Mouse (Mus musculus) thymus, postnatal 25 days (tissue): ENCODE measurements around the gene Sergef.
A peak's percentile ranks its signal among the peaks of the same experiment; 100 is the strongest.

Experiments
- DNase-seq: peaks from one replicate; pipeline ENCODE4 v3.0.0; 2022

The Sergef gene

DNA sequence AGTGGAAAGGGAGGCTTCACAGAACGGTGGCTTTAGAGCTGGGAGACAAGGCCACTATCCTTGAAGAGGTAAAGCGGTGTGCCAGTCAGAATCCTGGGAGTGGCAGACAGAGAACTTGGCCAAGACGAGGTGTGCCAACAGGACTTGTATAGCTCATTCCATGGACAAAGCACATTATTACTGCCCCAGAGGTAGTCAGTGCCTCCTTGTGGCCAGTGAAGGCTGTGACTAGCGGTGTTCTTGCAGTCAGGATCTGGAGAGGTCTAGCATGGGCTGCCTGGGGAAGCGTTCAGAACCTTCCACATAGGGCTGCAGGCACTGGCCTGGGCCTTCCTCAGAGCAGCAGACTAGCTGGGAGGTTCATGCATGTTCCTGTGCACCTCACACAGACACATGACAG lies 203.8 kb downstream of the Sergef start:
- no peak for DNase-seq

DNA sequence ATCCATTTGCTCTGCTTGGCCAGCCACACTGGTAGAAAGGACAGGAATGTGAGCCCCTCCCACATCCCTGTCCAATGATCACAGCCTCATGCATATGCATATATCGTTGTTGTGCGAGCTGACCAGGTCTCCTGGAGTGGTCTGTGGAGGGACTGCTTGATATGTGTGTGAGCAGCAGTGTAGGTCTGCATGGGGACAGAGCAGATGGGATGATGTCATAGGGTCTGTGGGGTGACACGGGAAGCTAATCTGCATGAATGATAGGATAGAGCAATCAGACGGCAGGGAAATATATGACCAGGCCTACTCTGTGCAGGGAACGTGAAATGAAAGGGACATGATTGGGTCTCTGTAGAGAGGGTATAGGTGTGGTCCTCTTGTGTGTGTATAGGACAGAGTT lies 205.7 kb downstream of the Sergef start:
- DNase-seq: no peak

DNA sequence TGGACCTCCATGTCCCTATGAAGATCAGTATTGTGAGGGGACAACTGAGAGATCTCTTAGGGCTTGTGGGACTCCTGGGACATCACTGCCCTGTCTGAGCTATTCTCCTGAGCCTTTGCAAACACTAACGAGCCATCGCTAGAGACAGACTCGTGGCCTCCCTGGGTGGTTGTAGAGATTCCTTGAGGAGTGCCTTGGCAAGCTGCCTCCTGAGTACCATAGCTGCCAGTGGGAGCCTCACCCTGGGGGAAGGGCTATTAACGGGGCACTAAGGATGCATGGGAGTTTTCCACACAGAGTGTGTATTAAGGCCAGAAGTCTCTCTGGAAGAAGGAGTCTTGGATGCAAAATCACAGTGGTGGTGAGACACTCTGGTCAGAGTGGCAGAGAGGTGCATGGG lies 214.6 kb downstream of the Sergef start:
- DNase-seq: no peak

DNA sequence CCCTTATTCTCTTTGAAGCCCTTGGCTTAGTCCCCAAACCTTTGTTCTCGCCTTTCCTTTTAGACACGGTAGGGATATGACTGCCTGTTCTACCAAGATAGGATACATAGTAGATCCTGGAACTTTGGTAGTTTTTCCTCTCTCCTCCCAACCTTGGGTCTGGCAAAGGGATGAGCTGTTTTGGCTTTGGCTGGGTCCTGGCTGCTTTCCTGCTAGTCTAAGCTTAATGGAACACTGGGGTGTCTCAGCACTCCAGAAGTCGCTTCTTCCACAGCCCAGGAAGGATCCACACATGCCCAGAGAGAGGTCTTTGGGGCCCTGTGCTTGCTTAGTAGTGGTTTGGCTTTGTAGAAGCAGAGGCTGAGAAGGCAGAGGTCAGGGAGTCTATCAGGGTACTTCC lies 215.7 kb downstream of the Sergef start:
- DNase-seq: no peak

DNA sequence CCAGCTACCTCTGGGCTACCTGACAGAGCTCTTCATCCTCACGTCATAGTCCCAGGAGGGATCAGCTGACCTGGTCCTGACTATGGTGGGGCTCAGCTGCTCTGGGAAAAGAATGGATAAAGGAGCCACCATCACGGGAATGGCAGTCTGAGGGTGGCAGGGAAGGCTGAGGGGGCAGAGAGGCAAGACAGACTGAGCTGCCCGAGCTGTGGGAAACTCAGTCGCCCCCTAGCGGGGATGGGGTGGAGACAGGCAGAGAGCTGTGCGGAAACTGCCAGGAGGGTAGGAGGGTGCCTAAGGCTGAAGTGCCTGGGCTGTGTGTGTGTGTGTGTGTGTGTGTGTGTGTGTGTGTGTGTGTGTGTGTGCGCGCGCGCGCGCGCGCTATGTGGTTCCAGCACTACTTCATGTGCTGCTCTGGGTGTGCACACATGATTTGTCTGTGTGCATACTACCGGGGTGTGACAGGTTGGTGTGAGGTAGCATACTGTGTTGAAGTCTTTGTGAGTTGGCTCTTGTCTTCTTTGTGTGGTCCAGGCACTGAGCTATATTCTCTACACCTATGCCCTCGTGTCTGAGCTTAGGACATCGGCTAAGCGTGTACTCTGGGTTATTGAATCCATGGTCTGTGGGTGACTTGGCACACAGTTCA lies 216.7 kb downstream of the Sergef start:
- DNase-seq: peak; percentile 70

DNA sequence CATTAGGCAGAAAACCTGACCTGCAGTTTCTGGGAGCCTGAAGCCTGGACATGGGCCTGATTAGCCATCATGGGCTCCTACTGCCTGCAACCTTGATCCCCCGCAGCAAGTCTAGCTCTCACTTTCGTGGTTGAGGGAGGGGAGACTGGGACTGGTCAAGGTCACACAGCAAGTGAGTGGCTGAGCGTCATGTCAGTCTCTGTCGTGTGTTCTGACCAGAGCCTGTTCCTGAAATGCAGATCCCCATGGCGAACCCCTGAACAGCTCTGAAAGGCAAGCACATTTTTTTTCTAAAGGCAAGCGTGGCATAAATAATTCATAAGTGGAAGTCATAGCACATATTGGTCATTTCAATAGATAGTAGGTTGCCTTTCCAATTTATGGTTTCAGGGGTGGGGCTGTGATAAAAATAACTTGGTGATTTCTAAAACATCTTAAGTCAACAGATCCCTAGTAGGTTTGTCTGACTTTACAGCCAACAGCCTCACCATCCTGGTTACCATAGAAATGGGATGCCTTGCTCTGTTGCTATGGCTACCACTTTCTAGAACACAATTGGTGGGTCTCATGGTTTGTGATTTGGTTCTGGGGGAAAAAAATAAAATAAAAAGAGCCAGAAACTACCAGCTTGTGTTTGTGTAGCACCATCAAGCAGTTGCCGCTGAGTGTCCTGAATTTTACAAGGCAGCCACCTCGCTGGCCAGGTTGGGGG lies 217.4 kb downstream of the Sergef start:
- DNase-seq: no peak

DNA sequence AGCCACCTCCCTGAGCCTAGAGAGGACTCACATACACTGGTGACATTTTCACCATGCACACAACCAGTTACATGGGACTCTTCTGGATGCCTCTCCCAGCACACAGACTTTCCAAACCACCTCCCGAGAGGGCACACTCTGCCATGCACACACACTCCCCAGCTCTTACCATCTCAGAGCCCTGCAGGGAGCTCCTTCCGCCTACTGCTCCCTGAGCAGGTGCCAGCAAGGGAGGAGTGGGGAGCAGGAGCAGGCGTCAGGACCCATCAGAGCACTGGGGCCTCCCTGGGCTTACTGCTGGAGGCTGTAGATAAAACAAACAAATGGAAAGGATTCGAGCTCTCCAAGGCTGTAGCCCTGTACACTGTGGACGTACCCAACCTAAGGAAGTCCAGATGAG lies 218.1 kb downstream of the Sergef start:
- DNase-seq: no peak

DNA sequence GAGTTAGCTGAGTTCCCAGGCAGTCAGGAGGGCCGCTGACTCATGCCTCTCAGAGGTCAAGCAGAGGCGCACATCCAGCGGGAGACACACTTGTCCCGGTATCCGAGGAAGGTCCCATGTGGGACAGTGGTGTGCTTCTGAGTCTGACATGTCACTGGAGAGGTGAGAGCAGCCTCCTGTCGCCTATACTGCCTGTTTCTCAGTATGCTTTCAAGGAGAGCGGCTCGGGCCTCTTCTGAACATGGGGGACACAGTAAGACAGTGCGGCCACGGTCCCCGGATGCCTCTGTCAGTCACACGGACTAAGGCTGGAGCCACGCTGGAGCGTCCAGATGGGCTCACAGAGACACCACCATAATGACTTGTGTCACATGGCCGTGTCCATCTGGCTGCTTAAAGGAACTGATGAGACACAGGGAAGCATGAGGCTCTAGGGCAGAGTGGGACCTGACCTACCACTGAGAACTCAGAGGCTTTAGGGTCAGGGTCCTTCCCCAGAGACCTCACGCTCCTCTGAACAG lies 221.4 kb downstream of the Sergef start:
- DNase-seq: no peak

DNA sequence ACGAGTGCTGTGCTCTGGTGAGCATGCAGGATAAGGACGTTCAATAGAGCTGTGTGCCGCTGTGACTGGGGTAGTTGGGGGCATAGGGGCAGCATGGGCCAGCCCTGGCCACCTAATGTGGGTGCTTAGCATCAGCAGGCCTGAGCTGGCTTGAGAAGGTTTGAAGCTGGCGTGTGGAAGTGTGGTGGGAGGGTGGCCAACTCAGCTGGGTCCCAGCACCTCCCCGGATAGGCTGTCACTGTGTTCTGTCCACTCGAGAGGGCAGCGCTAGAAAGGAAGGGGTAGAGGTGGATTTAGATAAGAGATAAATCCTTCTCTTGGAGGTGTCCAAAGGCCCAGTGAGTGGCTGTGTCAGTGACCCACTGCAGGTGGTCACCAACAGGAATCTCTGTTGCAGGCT lies 222.1 kb downstream of the Sergef start:
- DNase-seq: no peak

DNA sequence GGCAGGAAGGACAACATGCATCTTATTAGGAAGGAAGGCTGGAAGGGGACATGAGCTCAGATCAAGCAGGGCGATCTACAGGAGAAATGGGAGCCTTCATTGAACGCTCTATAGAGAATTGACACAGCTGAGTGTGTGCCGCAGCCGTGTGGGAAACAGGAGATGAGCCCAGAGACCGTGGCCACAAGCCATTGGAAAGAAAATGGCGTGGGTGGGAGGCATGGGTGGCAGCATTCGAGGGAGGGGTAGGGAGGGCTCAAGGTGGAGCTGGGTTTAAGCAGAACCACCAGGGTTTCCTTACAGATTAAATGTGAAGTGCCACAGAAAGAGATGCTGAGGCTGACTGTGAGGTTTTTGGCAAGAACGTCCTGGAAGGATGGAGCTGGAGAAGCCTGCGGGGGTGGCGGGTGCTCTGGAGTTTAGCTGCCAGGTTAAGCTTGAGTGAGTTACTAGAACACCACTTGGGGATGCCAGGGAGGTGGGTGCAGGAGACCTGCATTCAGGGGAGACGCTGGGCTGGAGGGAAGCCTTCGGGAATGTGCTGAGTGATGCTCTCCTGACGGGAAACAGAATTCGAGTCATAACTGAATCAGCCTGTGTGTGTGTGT lies 223.7 kb downstream of the Sergef start:
- no peak for DNase-seq

DNA sequence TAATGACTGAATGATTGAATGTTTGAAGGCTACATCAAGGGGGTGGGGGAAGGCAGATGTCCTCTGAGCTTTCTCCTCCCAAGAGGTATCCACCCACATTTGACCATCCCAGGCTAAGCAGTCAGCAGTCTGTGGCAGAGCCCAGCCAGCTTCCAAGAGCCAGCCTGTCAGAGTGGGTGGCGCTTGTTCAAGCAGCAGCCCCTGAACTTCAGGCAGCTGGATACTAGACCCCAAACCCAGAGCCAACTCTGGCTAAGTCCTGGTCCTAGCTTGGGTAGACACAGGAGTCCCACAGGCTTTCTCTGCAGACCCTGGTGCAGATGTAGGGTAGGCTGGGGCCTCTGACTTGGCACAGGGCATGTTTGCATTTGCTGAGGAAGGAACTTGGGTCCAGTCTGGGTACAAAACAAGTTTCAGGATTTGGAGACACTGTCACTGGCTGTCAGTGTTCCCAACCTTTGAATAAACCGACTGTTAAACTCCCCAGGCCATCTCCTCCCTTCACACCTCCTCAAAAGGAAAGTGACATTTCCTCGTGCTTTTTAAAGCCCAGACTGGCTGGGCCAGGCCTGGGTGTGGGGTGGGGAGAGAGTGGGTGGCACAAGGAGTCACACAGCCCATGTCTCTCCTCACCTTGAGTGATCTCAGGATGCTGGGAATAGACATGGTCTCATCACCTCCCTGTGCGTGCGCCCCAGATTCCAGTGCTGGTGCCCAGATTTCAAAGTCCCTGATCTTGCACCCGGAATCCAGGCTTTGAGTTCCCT lies 225.5 kb downstream of the Sergef start:
- no peak for DNase-seq

DNA sequence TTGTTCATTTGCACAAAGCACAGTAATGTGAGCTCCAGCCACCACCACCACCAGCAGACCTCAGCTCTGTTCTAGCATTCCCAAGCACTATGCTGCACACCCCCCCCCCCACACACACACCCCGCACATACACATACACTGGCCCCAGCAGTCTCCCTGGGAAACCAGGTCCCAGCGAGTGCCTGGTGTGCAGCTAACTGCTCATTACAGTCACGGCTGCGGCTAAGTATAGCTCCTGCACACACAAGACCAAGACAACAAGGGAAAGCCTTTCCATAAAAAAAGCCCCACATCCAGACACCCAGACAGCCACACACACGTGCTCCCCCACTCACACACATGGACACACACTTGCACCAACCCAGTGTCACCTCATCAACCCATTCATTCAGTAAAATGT lies 226.8 kb downstream of the Sergef start:
- DNase-seq: no peak

DNA sequence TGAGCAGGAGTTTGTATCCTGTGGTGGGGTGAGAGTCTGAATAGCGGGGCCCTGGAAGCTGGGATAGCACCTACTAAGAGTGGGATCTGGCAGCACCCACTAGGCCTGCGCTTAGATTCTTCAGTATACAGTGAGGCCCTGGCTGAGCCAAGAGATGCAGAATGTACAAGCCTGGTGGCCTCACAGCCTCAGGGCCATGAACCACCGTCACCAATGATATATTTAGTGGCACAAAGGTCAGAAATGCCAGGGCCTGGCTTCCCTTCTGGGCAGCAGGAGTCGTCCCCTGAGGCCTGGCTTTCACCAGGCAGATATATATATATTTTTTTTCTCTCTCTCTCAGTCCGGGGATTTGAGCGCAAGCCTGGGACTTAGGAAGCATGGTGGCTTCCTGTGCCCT lies 228.9 kb downstream of the Sergef start:
- DNase-seq: no peak

DNA sequence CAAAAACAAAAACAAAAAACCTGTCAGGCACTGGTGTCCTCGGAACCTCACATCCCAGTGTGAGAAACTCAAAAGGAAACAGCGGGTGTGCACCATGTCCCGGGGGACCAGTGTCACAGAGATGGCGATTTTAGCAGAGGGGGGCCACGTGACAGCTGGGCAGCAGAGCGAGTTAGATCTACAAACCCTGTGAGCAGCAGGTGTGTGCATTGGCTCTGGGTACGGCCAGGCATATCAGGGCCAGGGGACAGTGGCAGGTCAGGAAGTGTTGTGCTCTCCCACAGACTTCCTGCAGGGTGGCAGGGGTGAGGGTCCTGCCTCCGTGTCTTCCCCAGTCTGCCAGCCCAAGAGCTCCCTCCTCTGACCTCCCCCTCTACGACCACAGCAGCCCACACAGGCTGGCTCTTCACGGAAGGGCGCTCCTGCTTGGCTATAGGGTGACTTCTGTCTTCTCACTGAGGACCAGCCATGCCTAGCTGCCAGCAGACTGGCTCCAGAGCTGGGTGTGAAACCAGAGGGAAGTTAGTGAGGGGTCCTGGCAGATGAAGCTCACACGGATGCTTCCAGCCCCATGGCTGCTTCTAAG lies 230.3 kb downstream of the Sergef start:
- DNase-seq: no peak

DNA sequence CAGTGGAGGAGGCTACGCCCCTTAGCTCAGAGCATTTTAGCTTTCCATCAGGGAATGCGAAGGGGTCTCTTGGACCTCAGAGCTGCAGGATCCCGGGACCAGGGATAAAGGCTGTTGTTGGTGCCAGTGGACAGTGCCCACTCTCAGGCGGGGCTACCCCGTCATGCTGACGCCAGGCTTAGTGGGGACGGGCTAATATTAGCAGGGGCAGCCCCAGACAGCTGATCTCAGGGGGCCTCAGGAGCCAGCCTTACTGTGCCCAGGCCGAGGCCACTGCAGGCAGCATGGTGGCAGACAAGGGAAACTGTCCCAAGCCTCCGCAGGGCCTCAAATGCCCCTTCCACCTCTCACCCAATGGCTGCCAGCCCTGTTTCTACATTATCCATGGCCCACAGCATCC lies 231.0 kb downstream of the Sergef start:
- DNase-seq: no peak

DNA sequence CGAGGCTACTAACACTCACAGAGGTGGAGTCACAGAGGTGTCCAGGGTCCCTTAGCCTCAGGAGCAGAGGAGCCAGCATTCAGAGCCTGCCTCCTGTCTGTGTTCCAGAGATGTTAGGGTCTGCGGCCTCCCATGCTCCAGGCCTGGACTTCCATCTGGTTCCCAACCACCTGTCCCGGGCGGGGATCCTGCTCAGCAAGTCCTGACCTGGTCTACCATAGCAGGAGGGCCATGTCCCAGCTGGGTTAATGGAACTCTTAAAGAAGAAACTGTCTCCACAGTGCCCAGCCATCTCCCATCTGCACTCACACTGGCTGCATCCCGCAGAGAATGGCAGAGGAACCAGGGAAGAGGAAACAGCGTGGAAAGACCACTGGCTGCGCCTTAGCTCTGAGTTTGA lies 234.9 kb downstream of the Sergef start:
- DNase-seq: no peak

DNA sequence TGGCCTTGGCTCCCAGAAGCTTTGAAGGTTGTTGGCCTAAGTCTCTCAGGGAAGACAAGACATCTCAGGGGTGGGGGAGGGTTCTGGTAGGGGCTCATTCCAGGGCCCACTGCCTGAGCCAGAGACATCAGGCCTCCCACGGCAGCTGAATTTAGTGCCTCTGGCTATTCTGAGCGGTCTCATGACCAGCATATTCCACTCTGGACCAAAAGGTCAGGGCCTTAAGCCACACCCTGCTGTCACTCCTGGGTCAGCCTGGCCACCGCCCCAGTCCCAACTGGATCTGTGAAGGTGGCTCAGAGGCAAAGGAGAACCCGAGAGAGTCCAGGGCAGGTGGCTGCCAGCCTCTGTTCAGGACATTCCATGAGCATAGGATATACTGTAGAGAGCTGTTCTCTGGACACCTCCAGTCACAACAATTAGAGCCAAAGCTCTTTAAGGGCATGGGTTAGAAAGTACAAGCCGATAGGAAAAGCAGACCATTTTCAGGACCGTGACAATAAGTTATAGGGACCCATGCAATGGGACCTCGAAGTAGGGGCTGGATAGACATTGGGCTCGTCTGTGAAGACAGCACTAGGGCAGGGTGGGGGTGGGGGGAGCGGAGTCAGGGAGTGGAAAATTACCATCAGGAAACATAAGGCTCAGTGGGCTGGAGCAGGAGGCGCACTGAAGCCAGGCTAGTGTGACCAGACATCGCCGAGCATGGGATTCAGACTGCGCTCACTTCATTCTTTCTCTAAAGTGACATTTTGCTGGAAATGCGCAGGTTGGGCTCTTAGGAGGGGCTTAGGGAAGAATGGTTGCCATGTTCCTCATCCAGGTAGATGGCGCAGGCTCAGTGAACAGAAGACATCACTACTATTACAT lies 235.8 kb downstream of the Sergef start:
- no peak for DNase-seq

DNA sequence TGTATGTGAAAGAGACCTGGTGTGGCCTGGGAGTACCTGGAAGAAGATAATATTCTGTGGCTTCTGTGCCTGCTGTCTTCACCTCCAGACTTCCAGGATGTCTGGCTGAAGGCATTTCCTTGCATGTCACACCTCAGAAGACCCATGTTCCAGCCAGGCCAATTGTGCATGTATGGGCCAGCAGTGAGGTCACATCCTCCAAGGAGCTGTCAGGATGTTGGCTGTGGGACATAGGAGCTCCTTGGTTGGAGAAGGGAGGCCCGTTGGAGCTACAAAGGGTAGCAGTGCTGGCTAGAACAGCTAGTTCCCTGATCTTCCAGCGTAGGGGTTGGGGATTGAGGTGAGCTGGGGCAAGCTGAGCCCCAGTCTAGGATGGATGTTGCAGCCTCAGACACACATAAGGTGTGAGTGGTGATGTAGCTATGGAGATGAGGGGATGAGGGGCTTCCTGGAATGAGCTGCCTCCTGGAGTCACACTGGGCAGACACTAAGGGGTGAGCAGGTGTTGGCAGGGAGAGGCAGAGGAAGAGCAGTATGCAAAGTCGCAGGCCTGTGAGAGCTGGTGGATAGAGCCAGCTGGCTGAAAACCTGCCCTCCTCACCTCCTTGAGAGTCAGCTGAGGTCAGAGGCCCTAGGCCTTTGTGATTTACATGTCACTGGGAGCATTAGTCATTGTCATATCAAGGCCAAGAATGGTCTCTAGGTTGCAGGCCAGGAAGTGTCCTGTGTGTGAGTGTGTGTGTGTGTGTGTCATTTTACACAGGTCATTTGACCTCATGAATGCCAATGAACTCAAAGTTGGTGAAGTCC lies 238.0 kb downstream of the Sergef start:
- DNase-seq: no peak

DNA sequence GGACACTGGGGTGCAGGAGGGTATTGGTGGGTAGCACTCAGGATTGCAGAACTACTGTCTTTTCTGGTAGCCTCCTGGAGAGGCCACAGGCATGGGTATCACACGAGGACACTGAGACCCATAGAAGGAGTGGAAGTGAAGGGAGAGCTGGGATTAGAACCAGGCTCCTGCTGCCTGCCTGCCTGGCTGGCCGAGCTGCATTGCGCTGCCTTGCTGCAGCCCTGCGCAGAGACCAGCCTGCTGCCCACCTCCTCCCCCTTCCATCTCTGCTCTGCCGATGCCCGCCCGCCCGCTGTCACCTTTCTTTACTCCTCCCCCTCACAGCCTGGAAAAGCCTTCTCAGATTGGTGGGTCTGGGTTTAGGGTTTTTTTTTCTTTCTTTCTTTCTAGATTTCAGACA lies 239.3 kb downstream of the Sergef start:
- no peak for DNase-seq

DNA sequence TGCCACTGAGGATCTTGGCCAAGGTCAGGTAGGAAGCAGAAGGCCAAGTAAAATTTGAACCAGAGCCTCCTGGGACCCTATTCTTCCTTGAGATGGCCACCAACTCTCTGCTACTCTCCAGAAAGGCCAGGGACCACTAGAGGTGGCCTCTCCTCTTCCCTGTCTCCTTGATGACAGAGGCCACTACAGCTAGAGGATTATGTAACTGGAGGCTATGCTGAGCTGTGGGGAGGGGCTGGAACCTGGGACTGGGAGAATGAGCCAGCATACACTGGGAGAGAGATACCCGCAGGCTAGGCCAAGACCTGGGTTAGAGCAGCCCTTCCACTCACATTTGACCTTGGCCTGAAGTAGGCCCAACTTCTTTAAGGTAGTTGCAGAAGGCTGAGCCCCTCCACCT lies 239.9 kb downstream of the Sergef start:
- DNase-seq: no peak

DNA sequence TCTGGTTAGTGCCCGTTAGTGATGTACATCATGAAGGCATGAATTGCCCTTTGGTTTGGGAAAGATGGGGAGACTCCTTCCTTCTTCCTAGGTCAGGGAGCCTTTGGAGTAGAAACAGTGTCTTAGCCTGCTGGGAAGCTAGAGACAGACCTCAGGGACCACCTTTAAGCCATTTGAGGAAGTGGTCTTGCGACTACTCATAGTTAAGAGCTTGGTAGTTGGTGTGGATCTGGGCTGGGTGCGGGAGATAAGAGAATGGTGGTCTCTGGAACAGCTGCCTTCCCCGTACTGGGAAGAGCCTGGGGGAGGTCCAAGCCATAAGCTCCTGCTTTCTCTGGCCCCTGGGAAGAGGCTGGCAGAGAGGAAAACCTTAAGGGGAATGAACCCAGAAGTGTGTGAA lies 241.0 kb downstream of the Sergef start:
- no peak for DNase-seq
